In genomic region chr1:82819366-82819765, GRCm38 (mm10) we compare ENCODE assay signal across 18 mouse cellular contexts. TPM values are rescaled to one million over a fixed set of nuclear protein-coding genes. Genes with fewer than 3 reads are reported as not detected.
A peak's percentile ranks its signal among the peaks of the same experiment; 100 is the strongest.
DNase-seq lines count a peak whose midpoint lies in the region; ATAC-seq and TF ChIP-seq lines count a peak whose summit lies in the region.
"Had no signal": no experiment of that assay in that cellular context is flagged by ENCODE, and none has a peak within 500 bp of the region (broad histone marks: within the 10 kb centered on the region; RNA-seq: fewer than 3 reads in every experiment).

No protein-coding gene starts in this region.

- 44% methylated on average over 10 of the region's 10 CpGs for WGBS in heart, embryonic 10.5 days
- WGBS in spleen, adult 2 months: 28% methylated on average over 10 of the region's 10 CpGs

- ATAC-seq in activated CD4-positive, CD25-positive, alpha-beta regulatory T cell, adult 4 months: peak; percentile 81
- peak; percentile 38; the same call in 1 of the 2 replicates for ATAC-seq in megakaryocyte, adult 5-6 weeks (ENCODE audit: poor library complexity, severe bottlenecking)
- ATAC-seq: lung, postnatal 0 days had no signal

- TF ChIP-seq CTCF in spleen, adult 2 months (IDR thresholded peaks at IDR 0.05; ENCODE audit: extremely low read depth, insufficient read depth, insufficient read length, insufficient replicate concordance): no peak

- H3K27me3 ChIP-seq in heart, embryonic 10.5 days (ENCODE audit: insufficient read depth, poor library complexity, severe bottlenecking): no peaks in the 10 kb centered on the region
- H3K27me3 ChIP-seq in spleen, adult 2 months (ENCODE audit: control insufficient read depth, insufficient read depth, low read length): no peaks in the 10 kb centered on the region

- TF ChIP-seq POLR2A in spleen, adult 2 months (IDR thresholded peaks at IDR 0.05; ENCODE audit: low read depth, low read length): no peak

- no peak for DNase-seq in heart, embryonic 10.5 days (ENCODE audit: low spot score)
- DNase-seq in heart, postnatal 4 days: no peak
- DNase-seq in spleen, adult 2 months (ENCODE audit: low read depth in 1 of 2, low spot score in 2 of 2): no peak
- DNase-seq in spleen, adult 12 weeks (ENCODE audit: low spot score): no peak
- DNase-seq in adrenal gland, postnatal 4 days (ENCODE audit: low spot score in 2 of 2): no peak
- DNase-seq in lung, postnatal 14 days: no peak
- DNase-seq: gastrocnemius, postnatal 36 days; kidney, postnatal 36 days; layer of hippocampus, postnatal 36 days; right cerebral cortex, postnatal 14 days had no signal

- H3K4me1 ChIP-seq in heart, embryonic 10.5 days: peaks cover 30% of the 10 kb centered on the region
- H3K4me1 ChIP-seq in spleen, adult 2 months (ENCODE audit: control insufficient read depth, insufficient read depth, insufficient read length): peaks cover 2% of the 10 kb centered on the region; the same call in 1 of the 2 replicates
- H3K4me1 ChIP-seq: midbrain, embryonic 10.5 days had no signal

- peak overlapping the region; percentile 56 for H3K27ac ChIP-seq in heart, embryonic 10.5 days
- peak overlapping the region; percentile 63 for H3K27ac ChIP-seq in spleen, adult 2 months (ENCODE audit: insufficient read depth, low read length)
- H3K27ac ChIP-seq: midbrain, embryonic 10.5 days had no signal

- no peaks in the 10 kb centered on the region for H3K36me3 ChIP-seq in heart, embryonic 10.5 days
- no peaks in the 10 kb centered on the region for H3K36me3 ChIP-seq in spleen, adult 2 months (ENCODE audit: control insufficient read depth, insufficient read depth, low read length)
- H3K36me3 ChIP-seq: midbrain, embryonic 10.5 days had no signal

- H3K4me3 ChIP-seq in heart, embryonic 10.5 days: no peak overlapping the region
- no peak overlapping the region for H3K4me3 ChIP-seq in spleen, adult 2 months (ENCODE audit: extremely low read depth, insufficient read depth, insufficient read length)
- H3K4me3 ChIP-seq: midbrain, embryonic 10.5 days had no signal

- no peaks in the 10 kb centered on the region for H3K9me3 ChIP-seq in heart, embryonic 10.5 days
- H3K9me3 ChIP-seq: midbrain, embryonic 10.5 days had no signal

RNA-seq across cellular contexts. Expression of gene Agfg1, which starts 19.9 kb away (rescaled TPM):
- 33.5 and 44.7 TPM in 2 replicates for polyA plus RNA-seq in heart, embryonic 10.5 days (2016; fragmentation: Nextera tagmentation; extraction: Ambion mirVana)
- 10 to 100 TPM; 48.5 to 50.8 TPM for total RNA-seq in heart, postnatal 4 days (2021)
- 32.2 and 41.1 TPM in 2 replicates for polyA plus RNA-seq in spleen, adult 2 months (2012; rRNA removed)
- polyA plus RNA-seq in activated CD4-positive, CD25-positive, alpha-beta regulatory T cell, adult 4 months (2017; shearing (Covaris generic)): 10 to 100 TPM; 37.1 to 42.3 TPM
- total RNA-seq in megakaryocyte, adult 5-6 weeks (2015): 57.0 and 61.1 TPM in 2 replicates
- 48.0 and 48.3 TPM in 2 replicates for total RNA-seq in megakaryocyte, adult 5-6 weeks (2017)
- total RNA-seq in adrenal gland, postnatal 4 days (2021): 10 to 100 TPM; 47.0 to 48.7 TPM

RNA-seq across cellular contexts. Expression of gene Gm47791, which starts 48.3 kb away (rescaled TPM):
- polyA plus RNA-seq in heart, embryonic 10.5 days (2016; fragmentation: Nextera tagmentation; extraction: Ambion mirVana): not detected in 2 replicates
- not detected for total RNA-seq in heart, postnatal 4 days (2021)
- polyA plus RNA-seq in spleen, adult 2 months (2012; rRNA removed): not detected in 2 replicates
- polyA plus RNA-seq in activated CD4-positive, CD25-positive, alpha-beta regulatory T cell, adult 4 months (2017; shearing (Covaris generic)): not detected
- total RNA-seq in megakaryocyte, adult 5-6 weeks (2015): not detected in 2 replicates
- total RNA-seq in megakaryocyte, adult 5-6 weeks (2017): not detected in 2 replicates
- not detected for total RNA-seq in adrenal gland, postnatal 4 days (2021)
- total RNA-seq: gastrocnemius, postnatal 36 days; hematopoietic stem cell, adult 5-6 weeks; layer of hippocampus, postnatal 36 days had no signal
- polyA plus RNA-seq: intestine, embryonic 14.5 days; limb, embryonic 11.5 days; lung, postnatal 0 days; midbrain, embryonic 10.5 days; urinary bladder, adult 2 months had no signal

RNA-seq across cellular contexts. Expression of gene Tm4sf20, which starts 51.1 kb away (rescaled TPM):
- not detected in 2 replicates for polyA plus RNA-seq in heart, embryonic 10.5 days (2016; fragmentation: Nextera tagmentation; extraction: Ambion mirVana)
- total RNA-seq in heart, postnatal 4 days (2021): not detected
- polyA plus RNA-seq in spleen, adult 2 months (2012; rRNA removed): not detected in 2 replicates
- polyA plus RNA-seq in activated CD4-positive, CD25-positive, alpha-beta regulatory T cell, adult 4 months (2017; shearing (Covaris generic)): under 1 TPM in 1 of 2 experiments, not detected in 1; 0.81 TPM
- not detected in 2 replicates for total RNA-seq in megakaryocyte, adult 5-6 weeks (2015)
- not detected in 2 replicates for total RNA-seq in megakaryocyte, adult 5-6 weeks (2017)
- not detected for total RNA-seq in adrenal gland, postnatal 4 days (2021)
- total RNA-seq: gastrocnemius, postnatal 36 days; hematopoietic stem cell, adult 5-6 weeks; layer of hippocampus, postnatal 36 days had no signal
- polyA plus RNA-seq: limb, embryonic 11.5 days; midbrain, embryonic 10.5 days had no signal
